Mouse (Mus musculus) hindbrain, embryonic 16.5 days (tissue): ENCODE measurements around the gene Card11. TPM values are rescaled to one million over a fixed set of nuclear protein-coding genes. Genes with fewer than 3 reads are reported as not detected.

Source experiments
- ATAC-seq: fragments of 200-750 bp; cut with Nextera tagmentation; 2 replicates; pipeline ENCODE4 v1.8.0; 2017; ENCODE audit warnings: moderate TSS enrichment, moderate library complexity
- H3K27ac ChIP-seq: fragments of 300-500 bp; sonication (generic); 2 replicates; pipeline ENCODE4 v1.5.1; 2014; ENCODE audit warnings: low read depth, mild to moderate bottlenecking, control low read depth, low read length, moderate library complexity
- H3K27me3 ChIP-seq: fragments of 300-500 bp; sonication (generic); replicated peaks from 2 replicates; pipeline ENCODE4 v1.6.1; 2014; ENCODE audit warnings: low read length; ENCODE audit not compliant: control insufficient read depth, insufficient read depth
- H3K36me3 ChIP-seq: fragments of 300-500 bp; sonication (generic); 2 replicates; pipeline ENCODE4 v1.6.1; 2014; ENCODE audit warnings: mild to moderate bottlenecking, low read length, moderate library complexity, mixed read lengths; ENCODE audit not compliant: control insufficient read depth, insufficient read depth
- H3K4me1 ChIP-seq: fragments of 300-500 bp; sonication (generic); 2 replicates; pipeline ENCODE4 v1.6.1; 2014; ENCODE audit warnings: low read depth, low read length; ENCODE audit not compliant: control insufficient read depth, insufficient read depth
- H3K4me2 ChIP-seq: fragments of 300-500 bp; sonication (generic); 2 replicates; pipeline ENCODE4 v1.6.1; 2014; ENCODE audit warnings: mild to moderate bottlenecking, low read length, control low read depth, moderate library complexity
- H3K4me3 ChIP-seq: fragments of 300-500 bp; sonication (generic); 2 replicates; pipeline ENCODE4 v1.5.1; 2014; ENCODE audit warnings: mild to moderate bottlenecking, low read length, control low read depth, moderate library complexity
- H3K9ac ChIP-seq: fragments of 300-500 bp; sonication (generic); 2 replicates; pipeline ENCODE4 v1.6.1; 2014; ENCODE audit warnings: low read depth, mild to moderate bottlenecking, control low read depth, low read length, moderate library complexity
- H3K9me3 ChIP-seq: fragments of 300-500 bp; sonication (generic); 2 replicates; pipeline ENCODE4 v1.6.1; 2014; ENCODE audit warnings: mild to moderate bottlenecking, low read length, moderate library complexity; ENCODE audit not compliant: control insufficient read depth
- WGBS: fragments of 180-500 bp; shearing (Covaris S2); extraction: QIAGEN DNeasy Blood & Tissue Kit; methylation state at CpG from one replicate; pipeline ENCODE4 v1.1.7; 2014; 5-methylcytosine and 5-hydroxymethylcytosine counted together
- polyA plus RNA-seq: library from polyadenylated mRNA; unstranded; fragments of >200 nt; fragmentation: Nextera tagmentation; extraction: Ambion mirVana; gene quantifications from 2 replicates; pipeline ENCODE4 v1.2.1, GENCODE M21; 2015

The Card11 gene
- polyA plus RNA-seq, 1 experiment from 2014 or later = 0.26 TPM

DNA sequence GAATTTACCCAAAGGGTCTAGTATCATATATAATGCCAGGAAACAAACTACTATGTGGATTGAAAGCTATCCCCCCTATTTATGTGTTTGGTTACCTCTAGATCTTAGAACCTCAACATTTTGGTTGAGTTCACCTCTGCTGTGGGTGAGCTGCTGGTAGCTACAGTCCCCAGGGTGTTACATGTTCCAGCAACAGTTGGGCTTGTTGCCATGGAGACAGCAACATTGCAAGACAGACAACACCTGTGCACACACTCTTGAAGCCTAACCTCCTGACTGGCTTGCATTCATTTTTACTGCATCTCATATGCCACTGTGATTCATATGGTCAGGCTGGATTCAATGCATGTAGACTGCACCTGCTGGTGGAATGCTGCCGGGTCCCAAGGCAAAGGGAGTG is 32.6 kb upstream of the Card11 start:
- H3K4me3 ChIP-seq = no peak overlapping the region
- no peak for ATAC-seq
- no peak overlapping the region for H3K9ac ChIP-seq
- H3K4me1 ChIP-seq = no peaks in the 10 kb centered on the region
- WGBS = 94% methylated on average over 1 of the region's 1 CpGs
- no peaks in the 10 kb centered on the region for H3K27me3 ChIP-seq
- H3K36me3 ChIP-seq = no peaks in the 10 kb centered on the region
- H3K9me3 ChIP-seq = no peaks in the 10 kb centered on the region
- H3K27ac ChIP-seq = no peak overlapping the region
- no peak overlapping the region for H3K4me2 ChIP-seq

DNA sequence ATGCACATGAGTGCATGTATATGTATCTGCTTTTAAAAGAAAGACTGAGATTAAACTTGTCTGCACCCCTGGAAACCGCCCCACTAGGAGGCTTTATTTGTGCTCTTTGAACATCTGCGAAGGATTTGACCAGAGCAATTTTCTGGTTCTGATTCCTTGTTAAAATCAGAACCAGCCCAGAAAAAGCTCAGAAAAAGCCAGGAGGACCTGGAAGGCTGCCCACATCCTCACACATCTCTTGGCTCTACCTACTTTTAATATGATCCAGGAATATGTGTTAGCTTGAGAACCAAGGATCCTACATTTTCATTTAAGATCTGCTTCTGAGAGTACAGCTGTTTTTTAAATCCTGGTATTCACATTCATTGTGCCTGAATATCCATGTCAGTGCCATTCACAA is 29.0 kb upstream of the Card11 start:
- no peak overlapping the region for H3K9ac ChIP-seq
- no peak overlapping the region for H3K4me2 ChIP-seq
- 95% methylated on average over 2 of the region's 2 CpGs for WGBS
- no peaks in the 10 kb centered on the region for H3K4me1 ChIP-seq
- H3K27me3 ChIP-seq = no peaks in the 10 kb centered on the region
- no peaks in the 10 kb centered on the region for H3K9me3 ChIP-seq
- H3K36me3 ChIP-seq = no peaks in the 10 kb centered on the region
- no peak overlapping the region for H3K27ac ChIP-seq
- no peak overlapping the region for H3K4me3 ChIP-seq
- ATAC-seq = no peak

DNA sequence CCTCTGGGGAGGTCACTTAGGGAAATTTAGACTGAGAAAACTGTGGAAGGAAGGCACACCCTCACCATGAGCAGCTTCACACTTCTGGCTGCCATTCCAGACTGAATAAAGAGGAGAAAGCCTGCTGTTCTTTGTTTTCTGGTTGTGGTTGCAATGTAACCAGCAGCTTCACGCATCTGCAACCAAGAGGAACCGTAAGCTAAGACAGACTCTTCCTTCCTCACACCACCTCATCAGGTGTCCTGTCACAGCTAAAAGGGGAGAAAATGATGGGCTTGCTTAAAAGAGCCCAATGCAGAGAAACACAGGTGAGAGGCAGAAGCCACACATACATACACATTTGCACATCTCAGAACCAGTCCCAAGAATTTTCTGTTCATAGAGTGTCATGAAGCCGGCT is 25.3 kb upstream of the Card11 start:
- no peaks in the 10 kb centered on the region for H3K27me3 ChIP-seq
- H3K4me3 ChIP-seq = no peak overlapping the region
- ATAC-seq = no peak
- H3K36me3 ChIP-seq = no peaks in the 10 kb centered on the region
- H3K4me1 ChIP-seq = no peaks in the 10 kb centered on the region
- no peak overlapping the region for H3K9ac ChIP-seq
- WGBS = 95% methylated on average over 3 of the region's 3 CpGs
- H3K27ac ChIP-seq = no peak overlapping the region
- H3K9me3 ChIP-seq = peaks cover 15% of the 10 kb centered on the region
- H3K4me2 ChIP-seq = no peak overlapping the region

DNA sequence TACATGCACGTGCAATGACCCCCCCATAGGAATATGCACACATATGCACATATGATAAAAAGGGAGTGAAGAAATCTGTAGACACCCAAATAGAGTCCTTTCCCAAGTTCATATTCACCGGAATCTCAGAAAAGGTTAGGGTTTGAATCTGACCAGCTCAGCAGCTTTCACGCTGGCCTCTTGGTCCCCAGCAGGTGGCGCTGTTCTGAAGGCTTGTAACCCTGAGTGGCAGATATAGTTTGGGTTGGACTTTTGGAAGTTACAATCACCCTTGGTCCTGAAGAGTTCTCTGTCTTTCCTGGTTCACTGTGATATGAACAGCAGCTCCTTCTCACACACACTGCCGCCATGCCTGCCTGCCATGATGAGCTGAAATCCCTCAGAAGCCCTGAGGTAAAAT is 24.1 kb upstream of the Card11 start:
- Histone ChIP-seq H3K36me3 (no peaks in the 10 kb centered on the region), H3K27me3 (no peaks in the 10 kb centered on the region), H3K4me1 (no peaks in the 10 kb centered on the region), H3K4me2 (no peak overlapping the region), H3K4me3 (no peak overlapping the region), H3K27ac (no peak overlapping the region), H3K9ac (no peak overlapping the region), H3K9me3 (peaks cover 15% of the 10 kb centered on the region)
- ATAC-seq = no peak
- WGBS = 59% methylated on average over 5 of the region's 5 CpGs

DNA sequence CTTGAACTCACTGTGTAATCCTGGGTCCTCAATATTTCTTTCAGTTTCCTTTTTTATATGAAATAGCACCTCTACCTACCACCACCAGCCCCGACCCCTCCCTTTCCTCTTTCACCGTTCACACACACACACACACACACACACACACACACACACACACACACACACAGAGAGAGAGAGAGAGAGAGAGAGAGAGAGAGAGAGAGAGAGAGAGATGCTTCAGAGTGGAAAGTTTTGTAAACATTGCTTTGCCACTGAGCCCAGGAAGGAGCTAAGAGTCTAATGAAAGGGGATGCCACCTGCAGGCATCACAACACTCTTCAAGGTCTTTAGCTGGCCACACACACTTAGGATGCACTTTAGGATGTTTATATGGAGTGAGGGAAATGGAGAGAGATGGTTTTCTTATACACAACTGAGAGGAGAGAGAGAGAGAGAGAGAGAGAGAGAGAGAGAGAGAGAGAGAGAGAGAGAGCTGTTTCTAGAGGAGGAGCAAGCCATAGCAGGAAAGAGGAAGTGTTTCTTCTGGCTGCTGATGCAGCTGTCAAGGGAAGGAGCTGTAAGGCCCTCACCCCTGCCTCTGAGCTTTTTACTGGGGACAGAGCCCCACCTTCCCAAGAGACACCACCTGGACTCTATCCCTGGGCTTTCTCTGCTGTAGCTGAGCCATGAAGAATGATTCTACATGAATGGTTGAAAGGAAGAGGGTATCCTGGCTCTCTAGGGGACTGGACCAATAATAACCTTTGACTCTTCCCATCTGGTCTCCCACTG is 17.7 kb upstream of the Card11 start:
- no peaks in the 10 kb centered on the region; the same call in 1 of the 2 replicates for H3K4me1 ChIP-seq
- no peak overlapping the region for H3K27ac ChIP-seq
- no peak overlapping the region for H3K9ac ChIP-seq
- no peaks in the 10 kb centered on the region for H3K36me3 ChIP-seq
- H3K27me3 ChIP-seq = no peaks in the 10 kb centered on the region; the same call in 1 of the 2 replicates
- H3K4me3 ChIP-seq = no peak overlapping the region
- no peak overlapping the region for H3K4me2 ChIP-seq
- 81% methylated on average over 2 of the region's 2 CpGs for WGBS
- peaks cover 15% of the 10 kb centered on the region for H3K9me3 ChIP-seq
- ATAC-seq = no peak

DNA sequence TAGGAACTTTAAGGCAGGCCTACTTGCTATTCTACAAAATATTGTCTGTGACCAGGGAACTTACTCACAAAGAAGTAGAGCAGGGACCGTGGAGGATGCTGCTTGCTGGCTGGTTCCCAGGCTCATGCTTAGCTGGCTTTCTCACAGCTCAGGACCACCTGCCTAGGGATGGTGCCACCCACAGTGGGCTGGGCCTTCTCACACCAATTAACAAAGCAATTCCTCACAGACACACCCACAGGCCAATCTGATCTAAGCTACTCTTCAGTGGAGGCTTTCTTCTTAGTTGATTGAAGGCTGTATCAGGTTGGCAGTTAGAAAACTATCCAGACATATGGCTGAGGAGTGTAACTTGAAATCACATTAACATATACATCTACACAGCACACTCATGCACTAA is 15.7 kb upstream of the Card11 start:
- Histone ChIP-seq H3K4me2 (no peak overlapping the region), H3K9ac (no peak overlapping the region), H3K9me3 (no peaks in the 10 kb centered on the region), H3K27me3 (no peaks in the 10 kb centered on the region; the same call in 1 of the 2 replicates), H3K27ac (no peak overlapping the region), H3K36me3 (no peaks in the 10 kb centered on the region), H3K4me3 (no peak overlapping the region), H3K4me1 (no peaks in the 10 kb centered on the region; the same call in 1 of the 2 replicates)
- 80% methylated on average over 1 of the region's 1 CpGs for WGBS
- ATAC-seq = no peak

DNA sequence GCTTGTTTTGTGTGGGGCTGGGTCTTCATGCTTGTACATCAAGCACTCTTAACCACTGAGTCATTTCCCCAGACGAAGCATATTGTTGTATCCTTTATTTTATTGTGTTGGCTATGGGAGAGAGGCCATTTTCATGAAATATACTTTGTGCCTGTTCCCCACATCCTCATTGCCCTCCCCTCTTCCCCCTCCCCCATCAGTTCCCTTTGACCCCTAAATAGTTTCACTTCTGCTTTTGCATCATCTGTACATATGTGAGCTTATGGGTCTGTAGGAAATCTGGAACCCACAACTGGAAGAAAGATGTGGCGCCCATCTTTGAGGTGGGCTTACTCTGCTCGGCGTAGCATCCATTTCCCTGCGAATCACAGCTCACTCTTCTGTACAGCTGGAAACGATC is 13.8 kb upstream of the Card11 start:
- Histone ChIP-seq H3K4me3 (no peak overlapping the region), H3K9me3 (no peaks in the 10 kb centered on the region), H3K9ac (no peak overlapping the region), H3K36me3 (no peaks in the 10 kb centered on the region), H3K4me1 (no peaks in the 10 kb centered on the region; the same call in 1 of the 2 replicates), H3K27me3 (no peaks in the 10 kb centered on the region; the same call in 1 of the 2 replicates), H3K27ac (no peak overlapping the region), H3K4me2 (no peak overlapping the region)
- ATAC-seq = no peak
- 94% methylated on average over 6 of the region's 6 CpGs for WGBS

DNA sequence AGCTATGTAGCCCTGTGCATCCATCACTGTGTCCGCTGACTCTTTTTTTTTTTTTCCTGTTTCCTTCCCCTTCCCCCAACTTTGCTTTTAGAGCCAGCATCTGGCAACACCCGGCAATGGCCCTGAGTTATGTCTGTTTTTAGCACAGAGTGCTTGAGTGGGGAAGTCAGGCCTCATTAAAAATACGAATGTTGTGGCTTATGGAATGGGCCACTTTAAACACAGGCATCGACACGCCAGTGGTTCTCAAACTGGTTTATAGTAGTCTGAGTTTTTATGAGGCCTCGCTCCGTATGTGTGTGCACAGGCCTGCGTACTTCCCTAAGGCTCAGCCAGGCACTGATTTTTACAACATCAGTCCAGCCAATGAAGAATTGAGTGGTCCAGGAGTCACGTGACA is 13.1 kb upstream of the Card11 start:
- H3K36me3 ChIP-seq = no peaks in the 10 kb centered on the region
- H3K9ac ChIP-seq = no peak overlapping the region
- no peak for ATAC-seq
- H3K27me3 ChIP-seq = no peaks in the 10 kb centered on the region; the same call in 1 of the 2 replicates
- H3K4me3 ChIP-seq = no peak overlapping the region
- H3K9me3 ChIP-seq = no peaks in the 10 kb centered on the region
- no peak overlapping the region for H3K27ac ChIP-seq
- no peak overlapping the region for H3K4me2 ChIP-seq
- no peaks in the 10 kb centered on the region; the same call in 1 of the 2 replicates for H3K4me1 ChIP-seq
- 73% methylated on average over 9 of the region's 9 CpGs for WGBS

DNA sequence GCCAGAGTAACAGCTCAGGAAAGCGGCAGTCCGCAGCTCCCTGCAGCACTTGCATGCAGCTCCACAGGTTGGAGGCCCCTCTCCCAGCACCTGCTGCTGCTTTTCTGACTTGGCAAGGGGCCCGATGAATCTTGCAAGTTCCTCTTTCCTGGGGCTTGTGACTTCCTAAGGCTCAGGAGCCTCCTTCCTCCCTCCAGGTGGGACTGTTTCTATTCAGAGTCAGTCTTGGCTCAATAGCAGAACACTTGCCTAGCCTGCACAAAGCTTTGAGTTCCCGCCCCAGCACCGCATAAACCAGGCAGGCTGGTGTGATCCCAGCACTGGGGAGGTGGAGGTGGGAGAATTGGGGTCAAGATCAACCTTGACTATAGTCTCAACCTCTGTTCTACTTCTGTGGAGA is 5.1 kb upstream of the Card11 start:
- WGBS = 67% methylated on average over 5 of the region's 5 CpGs
- no peak overlapping the region for H3K4me2 ChIP-seq

More for the DNA sequence above, 5.1 kb upstream of the Card11 start:
- Histone ChIP-seq H3K9ac (no peak overlapping the region), H3K27me3 (no peaks in the 10 kb centered on the region), H3K4me1 (no peaks in the 10 kb centered on the region), H3K4me3 (no peak overlapping the region), H3K9me3 (no peaks in the 10 kb centered on the region), H3K27ac (no peak overlapping the region), H3K36me3 (no peaks in the 10 kb centered on the region)
- no peak for ATAC-seq
